Mouse (Mus musculus) myocyte (in vitro differentiated cells): ENCODE data around the gene Twf2. TPM values are rescaled to one million over a fixed set of nuclear protein-coding genes. Genes with fewer than 3 reads are reported as not detected.

Source experiments
- H3K27me3 ChIP-seq: one replicate; pipeline ENCODE4 v1.6.1; 2011; ENCODE audit not compliant: control insufficient read depth, insufficient read depth, insufficient read length
- H3K36me3 ChIP-seq: one replicate; pipeline ENCODE4 v1.6.1; 2011; ENCODE audit not compliant: control insufficient read depth, insufficient read depth
- H3K4me2 ChIP-seq: one replicate; pipeline ENCODE4 v1.6.1; 2011; ENCODE audit warnings: low read depth, control low read depth
- H3K4me3 ChIP-seq: one replicate; pipeline ENCODE4 v1.5.1; 2011; ENCODE audit warnings: mild to moderate bottlenecking, control low read depth, moderate library complexity
- H3K79me2 ChIP-seq: one replicate; pipeline ENCODE4 v1.6.1; 2011; ENCODE audit not compliant: control insufficient read depth, insufficient read depth
- H3ac ChIP-seq: one replicate; pipeline ENCODE4 v1.6.1; 2011; ENCODE audit not compliant: control insufficient read depth, insufficient read length
- CEBPB ChIP-seq: IDR thresholded peaks from 2 replicates; pipeline ENCODE4 v1.6.1; 2011; ENCODE audit warnings: mild to moderate bottlenecking, moderate library complexity; ENCODE audit not compliant: poor library complexity, insufficient read depth, severe bottlenecking
- E2F4 ChIP-seq: IDR thresholded peaks from one replicate; pipeline ENCODE4 v1.6.1; 2011; ENCODE audit warnings: mild to moderate bottlenecking, control low read depth, moderate library complexity; ENCODE audit not compliant: insufficient read depth
- MAX ChIP-seq: IDR thresholded peaks from one replicate; pipeline ENCODE4 v1.6.1; 2011; ENCODE audit warnings: low read depth, mild to moderate bottlenecking, control low read depth
- MYOD1 ChIP-seq, 3 experiments: IDR thresholded peaks; one replicate each; pipeline ENCODE4 v1.6.1; 2011; ENCODE audit warnings: control low read depth in 2 of 3, low read depth in 2 of 3, mild to moderate bottlenecking in 2 of 3, moderate library complexity in 1 of 3; ENCODE audit not compliant: insufficient read length in 2 of 3, control insufficient read depth in 1 of 3
- MYOG ChIP-seq, 3 experiments: IDR thresholded peaks; one replicate each; pipeline ENCODE4 v1.6.1; 2011; ENCODE audit warnings: control low read depth in 2 of 3, low read depth in 2 of 3, mild to moderate bottlenecking in 2 of 3; ENCODE audit not compliant: insufficient read length in 2 of 3, control insufficient read depth in 1 of 3, insufficient read depth in 1 of 3
- POLR2A ChIP-seq: IDR thresholded peaks from one replicate; pipeline ENCODE4 v1.6.1; 2011; ENCODE audit warnings: low read depth, mild to moderate bottlenecking, control low read depth, moderate library complexity; ENCODE audit not compliant: insufficient read length
- POLR2AphosphoS2 ChIP-seq: IDR thresholded peaks from one replicate; pipeline ENCODE4 v1.6.1; 2011; ENCODE audit warnings: low read depth, control low read depth; ENCODE audit not compliant: insufficient read length
- REST ChIP-seq: IDR thresholded peaks from one replicate; pipeline ENCODE4 v1.6.1; 2011; ENCODE audit warnings: mild to moderate bottlenecking, control low read depth, moderate library complexity; ENCODE audit not compliant: insufficient read depth, insufficient read length
- SRF ChIP-seq: IDR thresholded peaks from one replicate; pipeline ENCODE4 v1.6.1; 2011; ENCODE audit warnings: low read depth; ENCODE audit not compliant: control insufficient read depth, insufficient read length
- TCF12 ChIP-seq: IDR thresholded peaks from one replicate; pipeline ENCODE4 v1.6.1; 2011; ENCODE audit warnings: mild to moderate bottlenecking, control low read depth; ENCODE audit not compliant: poor library complexity, insufficient read depth, severe bottlenecking
- TCF3 ChIP-seq: IDR thresholded peaks from one replicate; pipeline ENCODE4 v1.6.1; 2011; ENCODE audit warnings: low read depth, control low read depth; ENCODE audit not compliant: insufficient read length
- USF1 ChIP-seq: IDR thresholded peaks from one replicate; pipeline ENCODE4 v1.6.1; 2011; ENCODE audit warnings: low read depth, mild to moderate bottlenecking, control low read depth, moderate library complexity
- polyA plus RNA-seq: library from polyadenylated mRNA; unstranded; fragments of >200 nt; fragmentation: generic; extraction: Trizol; gene quantifications from one replicate; pipeline ENCODE4 v1.2.1, GENCODE M21; 2012; ENCODE audit warnings: missing spikeins

Gene Twf2
- polyA plus RNA-seq, 1 experiment, result 103 TPM

- Histone ChIP-seq H3K79me2 (peaks cover 12% of the 10 kb centered on the region), H3ac (no peak overlapping the region), H3K4me3 (no peak overlapping the region), H3K4me2 (no peak overlapping the region), H3K27me3 (no peaks in the 10 kb centered on the region), H3K36me3 (peaks cover 4% of the 10 kb centered on the region)
- TF ChIP-seq MYOG (IDR thresholded peaks at IDR 0.05; ENCODE audit: control insufficient read depth in 1 of 3, insufficient read depth in 1 of 3, insufficient read length in 2 of 3, low read depth in 2 of 3), result no peak
- no peak for TF ChIP-seq TCF3
- TF ChIP-seq REST, result no peak
- no peak for TF ChIP-seq CEBPB
- TF ChIP-seq SRF, result no peak
- TF ChIP-seq TCF12, result no peak
- no peak for TF ChIP-seq MYOD1 (IDR thresholded peaks at IDR 0.05; ENCODE audit: control insufficient read depth in 1 of 3, insufficient read length in 2 of 3, low read depth in 2 of 3)
- TF ChIP-seq E2F4, result no peak
- TF ChIP-seq MAX, result no peak
- TF ChIP-seq POLR2A, result no peak
- TF ChIP-seq POLR2AphosphoS2, result no peak
Observed at GRCm38 (mm10) chr9:106210853-106211609, 8.1 kb downstream of the Twf2 start.

GRCm38 (mm10) chr9:106211680-106212593 lies 9.0 kb downstream of the Twf2 start:
- Histone ChIP-seq H3K4me2 (peak overlapping the region; percentile 39), H3K27me3 (no peaks in the 10 kb centered on the region), H3K36me3 (peaks cover 4% of the 10 kb centered on the region), H3K4me3 (no peak overlapping the region), H3K79me2 (peaks cover 12% of the 10 kb centered on the region), H3ac (no peak overlapping the region)
- no peak for TF ChIP-seq MAX
- TF ChIP-seq TCF12, result no peak
- TF ChIP-seq MYOD1 (IDR thresholded peaks at IDR 0.05; ENCODE audit: control insufficient read depth in 1 of 3, insufficient read length in 2 of 3, low read depth in 2 of 3), result no peak
- no peak for TF ChIP-seq CEBPB
- TF ChIP-seq MYOG (IDR thresholded peaks at IDR 0.05; ENCODE audit: control insufficient read depth in 1 of 3, insufficient read depth in 1 of 3, insufficient read length in 2 of 3, low read depth in 2 of 3), result no peak
- TF ChIP-seq TCF3, result no peak
- no peak for TF ChIP-seq REST
- no peak for TF ChIP-seq POLR2AphosphoS2

- Histone ChIP-seq H3K79me2 (peaks cover 6% of the 10 kb centered on the region), H3ac (no peak overlapping the region), H3K27me3 (no peaks in the 10 kb centered on the region), H3K4me2 (no peak overlapping the region), H3K36me3 (peaks cover 4% of the 10 kb centered on the region), H3K4me3 (no peak overlapping the region)
- TF ChIP-seq POLR2AphosphoS2, result no peak
- no peak for TF ChIP-seq TCF12
- no peak for TF ChIP-seq TCF3
- no peak for TF ChIP-seq MYOD1 (IDR thresholded peaks at IDR 0.05; ENCODE audit: control insufficient read depth in 1 of 3, insufficient read length in 2 of 3, low read depth in 2 of 3)
- TF ChIP-seq USF1, result no peak
Observed at GRCm38 (mm10) chr9:106212594-106212981, 9.7 kb downstream of the Twf2 start.

GRCm38 (mm10) chr9:106215341-106216125 lies 12.6 kb downstream of the Twf2 start:
- Histone ChIP-seq H3K36me3 (peaks cover 4% of the 10 kb centered on the region), H3ac (no peak overlapping the region), H3K79me2 (no peaks in the 10 kb centered on the region), H3K27me3 (no peaks in the 10 kb centered on the region), H3K4me3 (no peak overlapping the region), H3K4me2 (no peak overlapping the region)
- TF ChIP-seq MYOD1 (IDR thresholded peaks at IDR 0.05; ENCODE audit: control insufficient read depth in 1 of 3, insufficient read length in 2 of 3, low read depth in 2 of 3), result no peak
- no peak for TF ChIP-seq POLR2AphosphoS2
- no peak for TF ChIP-seq CEBPB
- TF ChIP-seq POLR2A, result no peak
- TF ChIP-seq MYOG (IDR thresholded peaks at IDR 0.05; ENCODE audit: control insufficient read depth in 1 of 3, insufficient read depth in 1 of 3, insufficient read length in 2 of 3, low read depth in 2 of 3), result no peak
- no peak for TF ChIP-seq TCF3
- no peak for TF ChIP-seq E2F4
- TF ChIP-seq MAX, result no peak
- no peak for TF ChIP-seq USF1
- no peak for TF ChIP-seq TCF12
- no peak for TF ChIP-seq SRF
- no peak for TF ChIP-seq REST
